Mouse (Mus musculus) cerebellum, adult 2 months (tissue): ENCODE data around the gene Nme2.

Source experiments
- CTCF ChIP-seq: fragments of 200-500 bp; IDR thresholded peaks from 2 replicates; pipeline ENCODE4 v1.5.1; 2011; ENCODE audit warnings: low read depth, mild to moderate bottlenecking, control low read depth, low read length, moderate library complexity, borderline replicate concordance; ENCODE audit not compliant: insufficient read depth
- POLR2A ChIP-seq: fragments of 200-500 bp; IDR thresholded peaks from 2 replicates; pipeline ENCODE4 v1.6.1; 2011; ENCODE audit warnings: low read length, control low read depth, borderline replicate concordance; ENCODE audit not compliant: insufficient read depth

DNA sequence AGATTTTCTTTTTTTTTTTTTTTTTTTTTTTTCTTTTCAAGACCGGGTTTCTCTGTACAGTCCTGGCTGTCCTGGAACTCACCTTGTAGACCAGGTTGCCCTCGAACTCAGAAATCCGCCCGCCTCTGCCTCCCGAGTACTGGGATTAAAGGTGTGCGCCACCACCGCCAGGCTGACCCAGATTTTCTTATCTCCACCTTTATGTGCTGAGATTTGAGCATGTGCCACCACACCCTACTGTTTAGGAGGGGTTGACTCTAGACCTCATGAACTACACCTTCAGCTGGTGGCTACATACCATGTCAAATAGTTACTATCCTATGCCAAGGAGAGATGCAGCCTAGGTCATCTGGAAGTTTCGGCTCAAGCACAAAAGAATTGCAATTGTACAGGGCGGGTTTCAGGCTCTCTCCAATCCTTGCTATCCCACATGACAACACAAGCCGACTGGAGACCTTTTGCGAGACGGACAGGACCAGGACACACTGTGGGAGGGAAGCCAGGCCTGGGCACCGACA is 1.3 kb downstream of the Nme2 start:
- TF ChIP-seq CTCF (no peak), POLR2A (no peak)
